Mouse (Mus musculus) MEL (cell line): ENCODE measurements around the gene Homer1. TPM values are rescaled to one million over a fixed set of nuclear protein-coding genes. Genes with fewer than 3 reads are reported as not detected.

Experiments
- DNase-seq: peaks from one replicate; pipeline ENCODE4 v3.0.0; 2011; ENCODE audit warnings: low read depth, low spot score
- H3K27ac ChIP-seq: 2 replicates; pipeline ENCODE4 v1.5.1; 2012; ENCODE audit warnings: low read depth, mild to moderate bottlenecking, control low read depth, low read length, moderate library complexity; ENCODE audit not compliant: control insufficient read depth
- H3K27me3 ChIP-seq, 2 experiments: fragments of 150-350 bp in 1 of 2; sonication (generic) in 1 of 2; 2 replicates each; pipeline ENCODE4 v1.6.1; 2012; ENCODE audit warnings: low read length in 2 of 2, mild to moderate bottlenecking in 2 of 2, improper control_type of control experiment in 1 of 2, moderate library complexity in 1 of 2; ENCODE audit not compliant: insufficient read depth in 2 of 2, control insufficient read depth in 1 of 2
- H3K36me3 ChIP-seq, 2 experiments: 2 replicates each; pipeline ENCODE4 v1.6.1; 2012 to 2014; ENCODE audit warnings: low read length in 2 of 2, improper control_type of control experiment in 1 of 2, inconsistent platforms in 1 of 2, mild to moderate bottlenecking in 1 of 2; ENCODE audit not compliant: insufficient read depth in 2 of 2, control insufficient read depth in 1 of 2
- H3K4me1 ChIP-seq, 2 experiments: fragments of 150-350 bp in 1 of 2; sonication (generic) in 1 of 2; 2 replicates each; pipeline ENCODE4 v1.6.1; 2012; ENCODE audit warnings: low read length in 2 of 2, improper control_type of control experiment in 1 of 2, mild to moderate bottlenecking in 1 of 2; ENCODE audit not compliant: insufficient read depth in 2 of 2, control insufficient read depth in 1 of 2
- H3K4me3 ChIP-seq, 2 experiments: fragments of 150-350 bp in 1 of 2; sonication (generic) in 1 of 2; 2 replicates each; pipeline ENCODE4 v1.5.1; 2012; ENCODE audit warnings: low read depth in 2 of 2, low read length in 2 of 2, mild to moderate bottlenecking in 2 of 2, moderate library complexity in 2 of 2, control low read depth in 1 of 2, improper control_type of control experiment in 1 of 2; ENCODE audit not compliant: control insufficient read depth in 1 of 2, insufficient read depth in 1 of 2
- H3K79me2 ChIP-seq: 2 replicates; pipeline ENCODE4 v1.6.1; 2012; ENCODE audit warnings: mild to moderate bottlenecking, low read length, moderate library complexity; ENCODE audit not compliant: control insufficient read depth, poor library complexity, insufficient read depth
- H3K9ac ChIP-seq: 2 replicates; pipeline ENCODE4 v1.6.1; 2012; ENCODE audit warnings: low read depth, mild to moderate bottlenecking, control low read depth, low read length, moderate library complexity; ENCODE audit not compliant: control insufficient read depth, poor library complexity, severe bottlenecking
- H3K9me3 ChIP-seq: fragments of 150-350 bp; sonication (generic); replicated peaks from 2 replicates; pipeline ENCODE4 v1.6.1; 2012; ENCODE audit warnings: mild to moderate bottlenecking, low read length, improper control_type of control experiment, moderate library complexity; ENCODE audit not compliant: insufficient read depth
- CHD1 ChIP-seq: IDR thresholded peaks from 2 replicates; pipeline ENCODE4 v1.6.1; 2012; ENCODE audit warnings: low read depth, mild to moderate bottlenecking, inconsistent platforms, low read length, improper control_type of control experiment
- CHD2 ChIP-seq: IDR thresholded peaks from 2 replicates; pipeline ENCODE4 v1.6.1; 2011; ENCODE audit warnings: low read length, improper control_type of control experiment
- E2F4 ChIP-seq: IDR thresholded peaks from 2 replicates; pipeline ENCODE4 v1.6.1; 2011; ENCODE audit warnings: low read depth, low read length, improper control_type of control experiment, borderline replicate concordance
- EP300 ChIP-seq, 2 experiments: IDR thresholded peaks; 2 replicates each; pipeline ENCODE4 v1.6.1; 2011; ENCODE audit warnings: improper control_type of control experiment in 2 of 2, low read length in 2 of 2, low read depth in 1 of 2, mild to moderate bottlenecking in 1 of 2
- ETS1 ChIP-seq: IDR thresholded peaks from 2 replicates; pipeline ENCODE4 v1.6.1; 2012; ENCODE audit warnings: low read depth, mild to moderate bottlenecking, inconsistent platforms, low read length, improper control_type of control experiment, moderate library complexity
- GABPA ChIP-seq: IDR thresholded peaks from 2 replicates; pipeline ENCODE4 v1.6.1; 2012; ENCODE audit warnings: low read depth, mild to moderate bottlenecking, inconsistent platforms, low read length, improper control_type of control experiment, moderate library complexity
- GATA1 ChIP-seq: IDR thresholded peaks from 2 replicates; pipeline ENCODE4 v1.6.1; 2011; ENCODE audit warnings: low read depth, low read length, improper control_type of control experiment
- HCFC1 ChIP-seq: IDR thresholded peaks from 2 replicates; pipeline ENCODE4 v1.6.1; 2012; ENCODE audit warnings: low read depth, mild to moderate bottlenecking, inconsistent platforms, low read length, improper control_type of control experiment, moderate library complexity
- KAT2A ChIP-seq: conservative IDR thresholded peaks from 2 replicates; pipeline ENCODE4 v1.6.1; 2012; ENCODE audit warnings: low read depth, low read length, improper control_type of control experiment, inconsistent platforms
- MAFK ChIP-seq: IDR thresholded peaks from 2 replicates; pipeline ENCODE4 v1.6.1; 2011; ENCODE audit warnings: low read depth, mild to moderate bottlenecking, low read length, improper control_type of control experiment, borderline replicate concordance
- MAX ChIP-seq: IDR thresholded peaks from 2 replicates; pipeline ENCODE4 v1.6.1; 2011; ENCODE audit warnings: low read length, improper control_type of control experiment
- MEF2A ChIP-seq: IDR thresholded peaks from 2 replicates; pipeline ENCODE4 v1.6.1; 2014; ENCODE audit warnings: low read depth, mild to moderate bottlenecking, inconsistent platforms, low read length, improper control_type of control experiment; ENCODE audit not compliant: poor library complexity, insufficient replicate concordance, severe bottlenecking; ENCODE audit errors: extremely low read depth
- MXI1 ChIP-seq: IDR thresholded peaks from 2 replicates; pipeline ENCODE4 v1.6.1; 2011; ENCODE audit warnings: mild to moderate bottlenecking, low read depth, low read length, improper control_type of control experiment
- MYC ChIP-seq: IDR thresholded peaks from 2 replicates; pipeline ENCODE4 v1.6.1; 2011; ENCODE audit warnings: low read depth, mild to moderate bottlenecking, low read length, improper control_type of control experiment, moderate library complexity
- NELFE ChIP-seq: IDR thresholded peaks from 2 replicates; pipeline ENCODE4 v1.6.1; 2011; ENCODE audit warnings: low read depth, low read length, improper control_type of control experiment
- NRF1 ChIP-seq: IDR thresholded peaks from 2 replicates; pipeline ENCODE4 v1.6.1; 2014; ENCODE audit warnings: low read depth, mild to moderate bottlenecking, inconsistent platforms, low read length, improper control_type of control experiment, moderate library complexity; ENCODE audit not compliant: poor library complexity, insufficient read depth, severe bottlenecking
- POLR2A ChIP-seq, 2 experiments: IDR thresholded peaks; 2 replicates each; pipeline ENCODE4 v1.6.1; 2011 to 2012; ENCODE audit warnings: low read length in 2 of 2, mild to moderate bottlenecking in 2 of 2, control low read depth in 1 of 2, improper control_type of control experiment in 1 of 2, low read depth in 1 of 2, moderate library complexity in 1 of 2; ENCODE audit not compliant: control insufficient read depth in 1 of 2, insufficient read depth in 1 of 2, poor library complexity in 1 of 2
- POLR2AphosphoS2 ChIP-seq: IDR thresholded peaks from 2 replicates; pipeline ENCODE4 v1.6.1; 2011; ENCODE audit warnings: low read length, improper control_type of control experiment
- POLR2AphosphoS5 ChIP-seq: IDR thresholded peaks from 2 replicates; pipeline ENCODE4 v1.6.1; 2012; ENCODE audit warnings: low read depth, borderline replicate concordance, mild to moderate bottlenecking, inconsistent platforms, low read length, moderate library complexity, mixed read lengths
- RAD21 ChIP-seq: IDR thresholded peaks from 2 replicates; pipeline ENCODE4 v1.6.1; 2011; ENCODE audit warnings: mild to moderate bottlenecking, low read depth, low read length, improper control_type of control experiment
- RCOR1 ChIP-seq: IDR thresholded peaks from 2 replicates; pipeline ENCODE4 v1.6.1; 2012; ENCODE audit warnings: low read depth, mild to moderate bottlenecking, inconsistent platforms, low read length, improper control_type of control experiment
- SIN3A ChIP-seq: IDR thresholded peaks from 2 replicates; pipeline ENCODE4 v1.6.1; 2012; ENCODE audit warnings: low read length, improper control_type of control experiment, inconsistent platforms
- TBP ChIP-seq: IDR thresholded peaks from 2 replicates; pipeline ENCODE4 v1.8.0; 2011; ENCODE audit warnings: low read depth, low read length, improper control_type of control experiment
- TCF12 ChIP-seq: IDR thresholded peaks from 2 replicates; pipeline ENCODE4 v1.6.1; 2014; ENCODE audit warnings: low read depth, mild to moderate bottlenecking, inconsistent platforms, low read length, improper control_type of control experiment, moderate library complexity
- USF1 ChIP-seq: IDR thresholded peaks from 2 replicates; pipeline ENCODE4 v1.6.1; 2014; ENCODE audit warnings: low read depth, mild to moderate bottlenecking, inconsistent platforms, low read length, improper control_type of control experiment, moderate library complexity
- USF2 ChIP-seq, 2 experiments: IDR thresholded peaks; 2 replicates each; pipeline ENCODE4 v1.6.1; 2011 to 2012; ENCODE audit warnings: improper control_type of control experiment in 2 of 2, low read length in 2 of 2, borderline replicate concordance in 1 of 2, inconsistent platforms in 1 of 2, low read depth in 1 of 2, mild to moderate bottlenecking in 1 of 2; ENCODE audit not compliant: insufficient read depth in 1 of 2
- ZC3H11A ChIP-seq: IDR thresholded peaks from 2 replicates; pipeline ENCODE4 v1.6.1; 2012; ENCODE audit warnings: low read depth, mild to moderate bottlenecking, inconsistent platforms, low read length, improper control_type of control experiment
- ZKSCAN1 ChIP-seq: IDR thresholded peaks from 2 replicates; pipeline ENCODE4 v1.6.1; 2012; ENCODE audit warnings: low read depth, mild to moderate bottlenecking, inconsistent platforms, low read length, improper control_type of control experiment, moderate library complexity
- ZMIZ1 ChIP-seq: IDR thresholded peaks from 2 replicates; pipeline ENCODE4 v1.6.1; 2012; ENCODE audit warnings: low read depth, mild to moderate bottlenecking, inconsistent platforms, low read length, improper control_type of control experiment, moderate library complexity
- ZNF384 ChIP-seq: IDR thresholded peaks from 2 replicates; pipeline ENCODE4 v1.6.1; 2012; ENCODE audit warnings: low read depth, mild to moderate bottlenecking, inconsistent platforms, low read length, improper control_type of control experiment
- polyA plus RNA-seq, 2 experiments: library from polyadenylated mRNA; stranded (reverse) in 1 of 2; unstranded in 1 of 2; fragments of >175 nt in 1 of 2; fragments of >200 nt in 1 of 2; gene quantifications; 2 replicates each; pipeline versions ENCODE4 v1.2.1 to v1.2.4; 2012; ENCODE audit warnings: low replicate concordance in 2 of 2, low read depth in 1 of 2; ENCODE audit not compliant: insufficient read length in 2 of 2, insufficient read depth in 1 of 2, missing spikeins in 1 of 2
- total RNA-seq: library from RNA; depleted of rRNA; stranded (reverse); fragments of 300-350 nt; gene quantifications from 2 replicates; pipeline ENCODE4 v1.2.3, GENCODE M21; 2012

The Homer1 gene
- total and polyA plus RNA-seq, 3 experiments, result 19.5 to 20.6 TPM; not detected in 1

DNA sequence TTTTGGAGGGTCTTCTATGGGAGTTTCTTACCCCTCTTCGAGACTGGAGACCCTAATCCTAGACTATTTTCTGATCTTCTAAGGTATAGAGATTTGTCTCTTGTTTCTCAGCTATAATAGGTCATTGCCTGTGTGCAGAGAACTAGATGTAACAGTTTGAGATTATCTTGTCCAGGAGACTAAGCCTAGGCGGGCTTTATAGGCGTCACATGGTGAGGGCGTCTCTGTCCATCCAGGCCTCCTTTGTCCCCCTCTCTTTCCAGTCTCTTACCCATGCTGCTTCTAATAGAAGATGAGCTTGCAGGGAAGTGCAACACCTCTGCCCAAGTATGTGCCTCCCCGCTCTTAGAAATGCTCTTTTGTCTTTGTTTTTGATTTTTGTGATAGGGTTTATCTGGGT lies 83.7 kb downstream of the Homer1 start:
- peak overlapping the region; percentile 62 for H3K9ac ChIP-seq
- H3K4me1 ChIP-seq, result peaks cover 46 to 56% of the 10 kb centered on the region in 2 experiments
- no peaks in the 10 kb centered on the region for H3K9me3 ChIP-seq
- TF ChIP-seq NRF1, result no peak
- peak; percentile 24; the same call in 1 of the 2 replicates for TF ChIP-seq NELFE
- no peak; the same call in 1 of the 2 replicates for TF ChIP-seq SIN3A
- TF ChIP-seq ETS1, result peak; percentile 12; the same call in 1 of the 2 replicates
- TF ChIP-seq HCFC1, result no peak
- TF ChIP-seq TCF12, result no peak
- TF ChIP-seq GATA1, result 0 out of 2 replicates have a peak, but pooled peaks have one; percentile 5
- TF ChIP-seq EP300 (IDR thresholded peaks at IDR 0.05; ENCODE audit: low read depth in 1 of 2, low read length in 2 of 2), result no peak
- peak; percentile 48 for TF ChIP-seq MXI1
- no peak for TF ChIP-seq USF2 (IDR thresholded peaks at IDR 0.05; ENCODE audit: borderline replicate concordance in 1 of 2, insufficient read depth in 1 of 2, low read depth in 1 of 2, low read length in 2 of 2)
- peak; percentile 71 for TF ChIP-seq USF1
- TF ChIP-seq TBP, result 0 out of 2 replicates have a peak, but pooled peaks have one; percentile 37
- TF ChIP-seq CHD1, result no peak
- no peak for TF ChIP-seq POLR2AphosphoS5
- peak; percentile 60 for DNase-seq
- peak overlapping the region; percentile 48 to 50 for H3K4me3 ChIP-seq
- no peaks in the 10 kb centered on the region for H3K27me3 ChIP-seq
- peaks cover 0 to 76% of the 10 kb centered on the region in 2 experiments; a peak in 2 of 4 replicates for H3K36me3 ChIP-seq
- peak overlapping the region; percentile 85 for H3K27ac ChIP-seq
- H3K79me2 ChIP-seq, result no peaks in the 10 kb centered on the region; the same call in 1 of the 2 replicates

- peak overlapping the region; percentile 85 for H3K27ac ChIP-seq
- DNase-seq, result peak; percentile 65
- no peaks in the 10 kb centered on the region; the same call in 1 of the 2 replicates for H3K79me2 ChIP-seq
- no peaks in the 10 kb centered on the region for H3K9me3 ChIP-seq
- peak overlapping the region; percentile 48 to 50 for H3K4me3 ChIP-seq
- H3K4me1 ChIP-seq, result peaks cover 43 to 53% of the 10 kb centered on the region in 2 experiments
- H3K36me3 ChIP-seq, result peaks cover 0 to 72% of the 10 kb centered on the region in 2 experiments; a peak in 2 of 4 replicates
- no peaks in the 10 kb centered on the region for H3K27me3 ChIP-seq
- H3K9ac ChIP-seq, result peak overlapping the region; percentile 62
- no peak for TF ChIP-seq CHD1
- no peak for TF ChIP-seq NRF1
- TF ChIP-seq ZMIZ1, result no peak
- TF ChIP-seq POLR2A (IDR thresholded peaks at IDR 0.05; ENCODE audit: control insufficient read depth in 1 of 2, insufficient read depth in 1 of 2, low read depth in 1 of 2, low read length in 2 of 2, poor library complexity in 1 of 2), result no peak
- no peak for TF ChIP-seq MEF2A
- no peak for TF ChIP-seq TBP
- no peak for TF ChIP-seq MAX
- TF ChIP-seq KAT2A, result no peak
- no peak for TF ChIP-seq ZC3H11A
- no peak for TF ChIP-seq RCOR1
- TF ChIP-seq SIN3A, result peak; percentile 49
- no peak; the same call in 1 of the 2 replicates for TF ChIP-seq MYC
- no peak for TF ChIP-seq HCFC1
- no peak for TF ChIP-seq GATA1
- no peak for TF ChIP-seq MAFK
- no peak for TF ChIP-seq RAD21
- no peak for TF ChIP-seq POLR2AphosphoS2
- peak in 1 of 2 experiments; percentile 6; a peak in 1 of 4 replicates for TF ChIP-seq USF2 (IDR thresholded peaks at IDR 0.05; ENCODE audit: borderline replicate concordance in 1 of 2, insufficient read depth in 1 of 2, low read depth in 1 of 2, low read length in 2 of 2)
- no peak for TF ChIP-seq NELFE
- TF ChIP-seq ZKSCAN1, result no peak
- TF ChIP-seq CHD2, result no peak
- no peak for TF ChIP-seq E2F4
- TF ChIP-seq GABPA, result no peak
- TF ChIP-seq ZNF384, result peak; percentile 87
Observed at GRCm38 (mm10) chr13:93383620-93384019, 84.2 kb downstream of the Homer1 start.
